Mouse (Mus musculus): ENCODE results near the gene Add2. TPM values are rescaled to one million over a fixed set of nuclear protein-coding genes. Genes with fewer than 3 reads are reported as not detected.

Gene Add2
- polyA plus RNA-seq, 1 experiment = not detected

DNA sequence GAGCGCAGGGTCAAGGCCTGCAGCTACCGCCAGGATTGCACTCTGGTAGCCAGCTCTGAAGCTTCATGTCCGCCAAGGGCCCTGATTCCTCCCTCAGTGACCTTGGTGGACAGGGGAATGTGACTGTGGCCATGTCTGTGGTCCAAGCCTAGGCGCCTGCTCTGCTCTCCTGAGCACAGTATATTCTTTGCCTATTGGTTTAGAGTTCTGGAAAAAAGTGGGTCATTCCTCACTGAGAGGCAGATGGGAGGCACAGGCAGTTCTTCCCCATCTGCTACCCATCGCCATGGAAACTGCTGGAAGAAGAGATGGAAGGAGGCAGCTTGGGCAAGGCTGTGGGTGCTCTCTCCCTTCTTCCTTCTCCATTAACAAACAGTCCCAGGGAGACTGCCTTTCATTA lies 74.4 kb downstream of the Add2 start:
- no peak overlapping the region for H3K9ac ChIP-seq (ENCODE audit: low read depth, poor library complexity, severe bottlenecking)
- no peaks in the 10 kb centered on the region for H3K4me1 ChIP-seq (ENCODE audit: control insufficient read depth, insufficient read depth, low read length)
- H3K4me3 ChIP-seq (ENCODE audit: low read depth, low read length) = no peak overlapping the region
- no peak overlapping the region for H3K27ac ChIP-seq (ENCODE audit: insufficient read depth, low read length)
- TF ChIP-seq CTCF (IDR thresholded peaks at IDR 0.05; ENCODE audit: low read depth, low read length) (no peak), POLR2A (IDR thresholded peaks at IDR 0.05; ENCODE audit: insufficient read depth, low read length) (no peak), EP300 (IDR thresholded peaks at IDR 0.05; ENCODE audit: insufficient read depth, low read depth, low read length) (no peak)
- no peaks in the 10 kb centered on the region for H3K36me3 ChIP-seq (ENCODE audit: control insufficient read depth, insufficient read depth, low read length, poor library complexity, severe bottlenecking)
- no peaks in the 10 kb centered on the region for H3K9me3 ChIP-seq (replicated peaks; ENCODE audit: control insufficient read depth, insufficient read depth, low read length, poor library complexity, severe bottlenecking)
- no peaks in the 10 kb centered on the region for H3K27me3 ChIP-seq (ENCODE audit: control insufficient read depth, insufficient read depth, low read length, poor library complexity, severe bottlenecking)

DNA sequence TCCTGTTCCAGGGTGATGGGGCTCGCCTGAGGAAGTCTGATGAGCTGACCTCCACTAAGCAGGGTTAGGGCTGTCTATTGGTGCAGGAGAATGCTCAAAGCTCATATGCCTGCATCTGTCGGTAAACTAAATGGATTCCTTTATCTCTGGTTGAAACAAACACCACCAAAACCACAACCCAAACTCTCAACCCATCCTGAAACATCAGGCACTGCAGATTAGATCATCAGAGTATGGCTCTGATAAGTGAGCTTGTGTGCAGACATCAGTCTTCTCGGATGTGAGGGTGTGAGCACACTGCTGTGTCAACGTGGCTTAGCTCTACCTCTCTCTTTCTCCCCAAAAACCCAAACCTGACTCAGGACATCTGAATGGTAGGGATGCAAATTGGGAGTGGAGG lies 75.1 kb downstream of the Add2 start:
- H3K9me3 ChIP-seq (replicated peaks; ENCODE audit: control insufficient read depth, insufficient read depth, low read length, poor library complexity, severe bottlenecking) = no peaks in the 10 kb centered on the region
- no peaks in the 10 kb centered on the region for H3K27me3 ChIP-seq (ENCODE audit: control insufficient read depth, insufficient read depth, low read length, poor library complexity, severe bottlenecking)
- no peaks in the 10 kb centered on the region for H3K4me1 ChIP-seq (ENCODE audit: control insufficient read depth, insufficient read depth, low read length)
- no peaks in the 10 kb centered on the region for H3K36me3 ChIP-seq (ENCODE audit: control insufficient read depth, insufficient read depth, low read length, poor library complexity, severe bottlenecking)
- TF ChIP-seq EP300 (IDR thresholded peaks at IDR 0.05; ENCODE audit: insufficient read depth, low read depth, low read length) (no peak), POLR2A (IDR thresholded peaks at IDR 0.05; ENCODE audit: insufficient read depth, low read length) (no peak), CTCF (IDR thresholded peaks at IDR 0.05; ENCODE audit: low read depth, low read length) (no peak)
- H3K9ac ChIP-seq (ENCODE audit: low read depth, poor library complexity, severe bottlenecking) = no peak overlapping the region
- H3K27ac ChIP-seq (ENCODE audit: insufficient read depth, low read length) = no peak overlapping the region
- no peak overlapping the region for H3K4me3 ChIP-seq (ENCODE audit: low read depth, low read length)

DNA sequence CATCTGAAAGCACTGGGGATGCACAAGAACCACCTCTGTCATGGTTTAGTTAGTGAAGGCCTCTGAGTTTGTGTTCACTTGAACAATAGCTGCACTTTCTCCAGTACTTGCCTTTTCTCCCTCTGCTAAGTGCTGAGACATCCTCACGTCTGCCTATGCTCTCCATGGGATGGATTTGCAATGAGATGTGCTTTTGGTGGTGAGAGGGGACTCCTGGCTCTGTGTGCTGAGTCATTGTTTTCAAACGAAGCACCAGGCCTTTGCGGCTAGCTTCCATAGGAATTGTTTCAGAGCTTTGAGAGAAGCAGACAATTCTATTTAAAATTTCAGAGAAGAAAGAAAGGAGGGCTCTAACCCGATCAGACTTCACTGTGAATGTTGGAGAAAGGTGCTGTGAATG lies 76.2 kb downstream of the Add2 start:
- Histone ChIP-seq H3K27ac (ENCODE audit: insufficient read depth, low read length) (no peak overlapping the region), H3K27me3 (ENCODE audit: control insufficient read depth, insufficient read depth, low read length, poor library complexity, severe bottlenecking) (no peaks in the 10 kb centered on the region), H3K4me3 (ENCODE audit: low read depth, low read length) (no peak overlapping the region), H3K9me3 (replicated peaks; ENCODE audit: control insufficient read depth, insufficient read depth, low read length, poor library complexity, severe bottlenecking) (no peaks in the 10 kb centered on the region), H3K4me1 (ENCODE audit: control insufficient read depth, insufficient read depth, low read length) (no peaks in the 10 kb centered on the region), H3K9ac (ENCODE audit: low read depth, poor library complexity, severe bottlenecking) (no peak overlapping the region), H3K36me3 (ENCODE audit: control insufficient read depth, insufficient read depth, low read length, poor library complexity, severe bottlenecking) (no peaks in the 10 kb centered on the region)
- TF ChIP-seq CTCF (IDR thresholded peaks at IDR 0.05; ENCODE audit: low read depth, low read length) = no peak
- TF ChIP-seq POLR2A (IDR thresholded peaks at IDR 0.05; ENCODE audit: insufficient read depth, low read length) = no peak
- TF ChIP-seq EP300 (IDR thresholded peaks at IDR 0.05; ENCODE audit: insufficient read depth, low read depth, low read length) = no peak

DNA sequence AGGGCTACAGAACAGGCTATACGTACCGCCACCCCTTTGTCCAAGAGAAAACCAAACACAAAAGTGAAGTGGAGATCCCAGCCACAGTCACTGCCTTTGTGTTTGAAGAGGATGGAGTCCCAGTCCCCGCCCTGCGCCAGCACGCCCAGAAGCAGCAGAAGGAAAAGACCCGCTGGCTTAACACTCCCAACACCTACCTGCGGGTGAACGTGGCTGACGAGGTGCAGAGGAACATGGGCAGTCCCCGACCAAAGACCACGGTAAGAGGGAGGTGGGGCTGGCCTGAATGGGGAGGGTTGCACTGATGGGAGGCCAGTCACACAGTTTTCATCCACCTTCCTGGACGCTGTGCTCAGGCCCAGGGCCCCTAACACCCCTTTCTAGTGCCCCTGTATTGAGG lies 77.6 kb downstream of the Add2 start:
- Histone ChIP-seq H3K27me3 (ENCODE audit: control insufficient read depth, insufficient read depth, low read length, poor library complexity, severe bottlenecking) (no peaks in the 10 kb centered on the region), H3K36me3 (ENCODE audit: control insufficient read depth, insufficient read depth, low read length, poor library complexity, severe bottlenecking) (no peaks in the 10 kb centered on the region), H3K4me1 (ENCODE audit: control insufficient read depth, insufficient read depth, low read length) (no peaks in the 10 kb centered on the region), H3K27ac (ENCODE audit: insufficient read depth, low read length) (no peak overlapping the region), H3K9me3 (replicated peaks; ENCODE audit: control insufficient read depth, insufficient read depth, low read length, poor library complexity, severe bottlenecking) (no peaks in the 10 kb centered on the region), H3K4me3 (ENCODE audit: low read depth, low read length) (no peak overlapping the region), H3K9ac (ENCODE audit: low read depth, poor library complexity, severe bottlenecking) (no peak overlapping the region)
- TF ChIP-seq POLR2A (IDR thresholded peaks at IDR 0.05; ENCODE audit: insufficient read depth, low read length) = no peak
- TF ChIP-seq CTCF (IDR thresholded peaks at IDR 0.05; ENCODE audit: low read depth, low read length) = no peak
- TF ChIP-seq EP300 (IDR thresholded peaks at IDR 0.05; ENCODE audit: insufficient read depth, low read depth, low read length) = no peak

DNA sequence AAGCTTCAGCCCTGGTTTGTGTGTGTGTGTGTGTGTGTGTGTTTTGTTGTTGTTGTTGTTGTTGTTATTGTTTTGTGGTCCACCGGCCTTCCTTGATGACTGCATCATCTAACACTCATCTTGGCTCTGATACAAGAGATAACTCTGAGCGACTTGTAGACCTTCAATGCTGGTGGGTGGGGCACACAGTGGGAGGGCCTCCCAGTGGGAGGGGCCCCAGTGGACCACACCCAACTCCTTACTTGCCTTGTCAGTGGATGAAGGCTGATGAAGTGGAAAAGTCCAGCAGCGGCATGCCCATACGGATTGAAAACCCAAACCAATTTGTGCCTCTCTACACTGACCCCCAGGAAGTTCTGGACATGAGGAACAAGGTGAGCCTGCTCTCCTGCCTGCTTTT lies 78.6 kb downstream of the Add2 start:
- Histone ChIP-seq H3K9ac (ENCODE audit: low read depth, poor library complexity, severe bottlenecking) (no peak overlapping the region), H3K27ac (ENCODE audit: insufficient read depth, low read length) (no peak overlapping the region), H3K4me3 (ENCODE audit: low read depth, low read length) (no peak overlapping the region), H3K27me3 (ENCODE audit: control insufficient read depth, insufficient read depth, low read length, poor library complexity, severe bottlenecking) (no peaks in the 10 kb centered on the region), H3K4me1 (ENCODE audit: control insufficient read depth, insufficient read depth, low read length) (no peaks in the 10 kb centered on the region), H3K36me3 (ENCODE audit: control insufficient read depth, insufficient read depth, low read length, poor library complexity, severe bottlenecking) (no peaks in the 10 kb centered on the region), H3K9me3 (replicated peaks; ENCODE audit: control insufficient read depth, insufficient read depth, low read length, poor library complexity, severe bottlenecking) (no peaks in the 10 kb centered on the region)
- TF ChIP-seq CTCF (IDR thresholded peaks at IDR 0.05; ENCODE audit: low read depth, low read length) (no peak), POLR2A (IDR thresholded peaks at IDR 0.05; ENCODE audit: insufficient read depth, low read length) (no peak), EP300 (IDR thresholded peaks at IDR 0.05; ENCODE audit: insufficient read depth, low read depth, low read length) (no peak)

DNA sequence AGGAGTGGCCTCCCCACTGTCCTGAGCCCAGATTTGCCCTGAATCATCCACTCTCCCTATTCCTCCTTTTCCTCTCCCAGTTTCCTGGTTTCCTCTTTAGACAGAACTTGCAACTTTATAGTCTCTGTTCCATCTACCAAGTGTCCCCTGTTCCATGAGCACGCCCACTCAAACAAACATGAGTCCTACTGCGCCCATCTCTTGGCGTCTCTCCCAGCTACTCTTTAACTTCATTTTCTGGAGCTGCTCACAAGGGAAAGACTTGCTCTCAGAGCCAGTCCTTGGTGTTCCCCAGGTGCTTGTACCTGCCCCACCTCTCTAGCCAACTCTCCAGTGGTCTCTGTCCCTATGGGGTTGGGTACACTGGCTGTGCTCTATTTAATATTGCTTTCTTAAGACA lies 87.4 kb downstream of the Add2 start:
- no peak overlapping the region for H3K9ac ChIP-seq (ENCODE audit: low read depth, poor library complexity, severe bottlenecking)
- H3K4me3 ChIP-seq (ENCODE audit: low read depth, low read length) = no peak overlapping the region
- H3K27me3 ChIP-seq (ENCODE audit: control insufficient read depth, insufficient read depth, low read length, poor library complexity, severe bottlenecking) = no peaks in the 10 kb centered on the region
- no peak overlapping the region for H3K27ac ChIP-seq (ENCODE audit: insufficient read depth, low read length)
- no peaks in the 10 kb centered on the region for H3K4me1 ChIP-seq (ENCODE audit: control insufficient read depth, insufficient read depth, low read length)
- no peaks in the 10 kb centered on the region for H3K36me3 ChIP-seq (ENCODE audit: control insufficient read depth, insufficient read depth, low read length, poor library complexity, severe bottlenecking)
- H3K9me3 ChIP-seq (replicated peaks; ENCODE audit: control insufficient read depth, insufficient read depth, low read length, poor library complexity, severe bottlenecking) = no peaks in the 10 kb centered on the region
- TF ChIP-seq POLR2A (IDR thresholded peaks at IDR 0.05; ENCODE audit: insufficient read depth, low read length) = no peak
- TF ChIP-seq CTCF (IDR thresholded peaks at IDR 0.05; ENCODE audit: low read depth, low read length) = no peak
- TF ChIP-seq EP300 (IDR thresholded peaks at IDR 0.05; ENCODE audit: insufficient read depth, low read depth, low read length) = no peak

Data from ES-Bruce4 (cell line).